Mouse (Mus musculus) ovary, postnatal 14 days (tissue): ENCODE data around the gene Ifit1bl2.
"Not testable (repeated sequence)": the region's sequence is repeated elsewhere in the genome, so short reads cannot be mapped to it uniquely, and the experiment has no call there.

Source experiments
- DNase-seq: peaks from one replicate; pipeline ENCODE4 v3.0.0; 2022; ENCODE audit warnings: low spot score

The Ifit1bl2 gene

GRCm38 (mm10) chr19:34640623-34641022 is at the start of gene Ifit1bl2, which contains the start of gene Ifit1:
Gene Ifit1bl2 (minus strand): TSS chr19:34640743.
Gene Ifit1 (plus strand): TSS chr19:34640871.
- DNase-seq = no peak

- DNase-seq = no peak
Measured at GRCm38 (mm10) chr19:34685530-34685929, 45.0 kb upstream of the Ifit1bl2 start.

GRCm38 (mm10) chr19:34684857-34685256 is 44.3 kb upstream of the Ifit1bl2 start:
- DNase-seq = peak; percentile 13

- DNase-seq = no peak
Measured at GRCm38 (mm10) chr19:34678428-34678827, 37.9 kb upstream of the Ifit1bl2 start.

- DNase-seq = no peak
Measured at GRCm38 (mm10) chr19:34673476-34673875, 32.9 kb upstream of the Ifit1bl2 start.

- peak; percentile 73 for DNase-seq
Measured at GRCm38 (mm10) chr19:34666127-34666526, 25.6 kb upstream of the Ifit1bl2 start.

GRCm38 (mm10) chr19:34662740-34663139 is 22.2 kb upstream of the Ifit1bl2 start:
- no peak for DNase-seq

GRCm38 (mm10) chr19:34662067-34662507 is 21.5 kb upstream of the Ifit1bl2 start:
- peak; percentile 15 for DNase-seq

- DNase-seq = no peak
Measured at GRCm38 (mm10) chr19:34656511-34657298, 16.2 kb upstream of the Ifit1bl2 start.

- DNase-seq = no peak
Measured at GRCm38 (mm10) chr19:34655227-34655805, 14.8 kb upstream of the Ifit1bl2 start.

GRCm38 (mm10) chr19:34650997-34651396 is 10.5 kb upstream of the Ifit1bl2 start:
- DNase-seq = no peak

- no peak for DNase-seq
Measured at GRCm38 (mm10) chr19:34650276-34650675, 9.7 kb upstream of the Ifit1bl2 start.

GRCm38 (mm10) chr19:34647630-34648029 is 7.1 kb upstream of the Ifit1bl2 start:
- DNase-seq = not testable (repeated sequence)

GRCm38 (mm10) chr19:34642616-34643015 is 2.1 kb upstream of the Ifit1bl2 start:
- no peak for DNase-seq

- DNase-seq = peak; percentile 52
Measured at GRCm38 (mm10) chr19:34636933-34637557, 3.5 kb downstream of the Ifit1bl2 start.

GRCm38 (mm10) chr19:34633484-34633883 is 7.1 kb downstream of the Ifit1bl2 start:
- no peak for DNase-seq

GRCm38 (mm10) chr19:34631487-34631886 is 9.1 kb downstream of the Ifit1bl2 start:
- no peak for DNase-seq

GRCm38 (mm10) chr19:34627496-34627895 is 13.0 kb downstream of the Ifit1bl2 start:
- DNase-seq = no peak

- DNase-seq = no peak
Measured at GRCm38 (mm10) chr19:34624663-34625062, 15.9 kb downstream of the Ifit1bl2 start.

GRCm38 (mm10) chr19:34623781-34624180 is 16.8 kb downstream of the Ifit1bl2 start:
- DNase-seq = no peak

GRCm38 (mm10) chr19:34620871-34621270 is 19.7 kb downstream of the Ifit1bl2 start:
- no peak for DNase-seq

GRCm38 (mm10) chr19:34612243-34613001 is 28.1 kb downstream of the Ifit1bl2 start:
- not testable (repeated sequence) for DNase-seq
